In genomic region chr4:62596051-62596450, GRCm38 (mm10) we compare ENCODE assay signal across 11 mouse cellular contexts. TPM values are rescaled to one million over a fixed set of nuclear protein-coding genes. Genes with fewer than 3 reads are reported as not detected.
A peak's percentile ranks its signal among the peaks of the same experiment; 100 is the strongest.
DNase-seq lines count a peak whose midpoint lies in the region; ATAC-seq lines count a peak whose summit lies in the region.
"Had no signal": no experiment of that assay in that cellular context is flagged by ENCODE, and none has a peak within 500 bp of the region (broad histone marks: within the 10 kb centered on the region; RNA-seq: fewer than 3 reads in every experiment).

No protein-coding gene starts in this region.

- H3K4me3 ChIP-seq in heart, embryonic 12.5 days, result no peak overlapping the region
- H3K4me3 ChIP-seq in forebrain, embryonic 15.5 days, result no peak overlapping the region
- H3K4me3 ChIP-seq: forebrain, embryonic 10.5 days; midbrain, embryonic 12.5 days had no signal

- WGBS in heart, embryonic 12.5 days, result 54% methylated on average over 5 of the region's 5 CpGs
- 64% methylated on average over 5 of the region's 5 CpGs for WGBS in forebrain, embryonic 15.5 days

- DNase-seq in heart, adult 11 months, result peak; percentile 95
- peak; percentile 53 for DNase-seq in lung, postnatal 10 days
- DNase-seq in lung, postnatal 14 days, result no peak
- DNase-seq in adrenal gland, postnatal 25 days, result peak; percentile 70
- DNase-seq in kidney, postnatal 25 days, result peak; percentile 63 to 75
- DNase-seq in embryo, embryonic 10.5 days (ENCODE audit: low spot score), result no peak
- DNase-seq: lung, embryonic 14.5 days had no signal

- peaks cover 75% of the 10 kb centered on the region for H3K27me3 ChIP-seq in heart, embryonic 12.5 days (replicated peaks)
- no peaks in the 10 kb centered on the region for H3K27me3 ChIP-seq in forebrain, embryonic 15.5 days
- H3K27me3 ChIP-seq: midbrain, embryonic 12.5 days had no signal

- no peaks in the 10 kb centered on the region for H3K36me3 ChIP-seq in heart, embryonic 12.5 days
- no peaks in the 10 kb centered on the region for H3K36me3 ChIP-seq in forebrain, embryonic 15.5 days
- H3K36me3 ChIP-seq: forebrain, embryonic 10.5 days; midbrain, embryonic 12.5 days had no signal

- peaks cover 25% of the 10 kb centered on the region for H3K4me1 ChIP-seq in heart, embryonic 12.5 days (replicated peaks)
- peaks cover 15% of the 10 kb centered on the region for H3K4me1 ChIP-seq in forebrain, embryonic 15.5 days

- no peak overlapping the region for H3K9ac ChIP-seq in heart, embryonic 12.5 days
- no peak overlapping the region for H3K9ac ChIP-seq in forebrain, embryonic 15.5 days (replicated peaks)
- H3K9ac ChIP-seq: lung, embryonic 14.5 days; midbrain, embryonic 12.5 days had no signal

- no peaks in the 10 kb centered on the region for H3K9me3 ChIP-seq in heart, embryonic 12.5 days (replicated peaks)
- no peaks in the 10 kb centered on the region for H3K9me3 ChIP-seq in forebrain, embryonic 15.5 days
- H3K9me3 ChIP-seq: forebrain, embryonic 10.5 days; midbrain, embryonic 12.5 days had no signal

- ATAC-seq in heart, embryonic 12.5 days (ENCODE audit: insufficient number of reproducible peaks, low FRiP score), result no peak
- ATAC-seq in forebrain, embryonic 15.5 days (replicated peaks), result no peak

- H3K4me2 ChIP-seq in heart, embryonic 12.5 days, result no peak overlapping the region
- H3K4me2 ChIP-seq in forebrain, embryonic 15.5 days (replicated peaks), result no peak overlapping the region
- H3K4me2 ChIP-seq: lung, embryonic 14.5 days; midbrain, embryonic 12.5 days had no signal

- no peak overlapping the region; the same call in 1 of the 2 replicates for H3K27ac ChIP-seq in heart, embryonic 12.5 days (ENCODE audit: poor library complexity, severe bottlenecking)
- H3K27ac ChIP-seq in forebrain, embryonic 15.5 days (replicated peaks), result no peak overlapping the region
- H3K27ac ChIP-seq: forebrain, embryonic 10.5 days; midbrain, embryonic 12.5 days had no signal

RNA-seq across cellular contexts. Expression of gene Rgs3, which starts 36.4 kb away (rescaled TPM):
- polyA plus RNA-seq in heart, embryonic 12.5 days (2016; fragmentation: Nextera tagmentation; extraction: Ambion mirVana), result 60.5 and 73.7 TPM in 2 replicates
- 31.5 TPM in 2 replicates for total RNA-seq in adrenal gland, postnatal 25 days (2021)
- 46.7 and 53.4 TPM in 2 replicates for polyA plus RNA-seq in forebrain, embryonic 15.5 days (2015; fragmentation: Nextera tagmentation; extraction: Ambion mirVana)

Comparison
In these comparisons a context has a peak if more than half of its experiments do, and no peak if none do; other contexts are left out.
1. DNase-seq: peak in heart, adult 11 months (single experiment), lung, postnatal 10 days (single experiment), adrenal gland, postnatal 25 days (single experiment) and kidney, postnatal 25 days (2 of 2); none in lung, postnatal 14 days (single experiment) and embryo, embryonic 10.5 days (single experiment).